Mouse (Mus musculus): ENCODE data around the gene Atoh1.
A peak's percentile ranks its signal among the peaks of the same experiment; 100 is the strongest.

Atoh1 gene

DNA sequence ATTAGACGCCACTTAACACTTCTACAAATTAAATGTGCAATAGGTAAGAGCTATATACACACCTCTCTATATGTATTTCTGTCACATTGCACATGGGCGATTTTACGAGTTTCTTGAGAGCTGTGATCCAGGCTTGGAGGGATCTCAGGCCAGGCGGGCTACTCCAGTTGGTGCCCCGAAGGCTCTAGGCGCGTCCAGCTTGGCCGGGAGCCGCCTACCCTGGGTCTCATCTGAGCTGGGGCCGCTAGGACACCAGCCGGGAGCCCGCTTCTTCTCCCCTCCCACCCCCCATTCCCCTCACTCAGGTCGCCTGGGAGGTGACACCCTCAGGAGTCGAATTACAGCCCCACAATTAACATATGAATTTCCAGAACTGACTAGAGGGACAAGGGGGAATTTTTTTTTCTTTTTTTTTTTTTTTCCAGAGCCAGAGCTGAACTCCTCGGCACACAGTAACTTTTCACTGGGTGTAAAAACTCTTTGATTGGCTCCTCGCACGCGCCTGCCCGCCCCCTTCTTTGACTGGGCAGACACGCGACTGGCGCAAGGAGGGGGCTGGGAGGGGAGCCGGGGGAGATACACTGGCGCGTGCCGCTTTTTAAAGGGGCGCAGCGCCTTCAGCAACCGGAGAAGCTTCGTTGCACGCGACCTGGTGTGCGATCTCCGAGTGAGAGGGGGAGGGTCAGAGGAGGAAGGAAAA is at the start of gene Atoh1:
TSS of gene Atoh1 (plus strand) at position 627 of the 700 bp plus-strand sequence.
- no peak for DNase-seq (ENCODE audit: low spot score in 2 of 2)

DNA sequence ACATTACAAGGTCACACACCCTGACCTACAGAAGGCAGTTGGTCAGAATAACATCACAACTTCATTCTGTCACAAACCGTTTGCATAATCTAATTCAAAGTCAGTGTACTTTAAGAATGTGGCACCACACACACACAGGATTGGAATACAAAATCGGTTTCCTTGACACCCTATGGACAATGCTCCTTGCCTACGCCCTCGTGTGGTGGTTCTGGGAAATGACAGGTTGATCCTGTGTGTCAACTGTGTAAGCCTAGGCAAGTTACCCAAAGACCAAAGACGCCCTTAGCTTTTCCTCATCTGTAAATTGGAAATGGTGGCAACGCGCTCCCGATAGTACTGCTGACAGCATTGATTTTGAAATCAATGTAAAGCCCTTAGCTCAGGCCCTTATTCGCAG is 45.0 kb upstream of the Atoh1 start:
- DNase-seq (ENCODE audit: low spot score in 2 of 2): peak; percentile 17 to 18

DNA sequence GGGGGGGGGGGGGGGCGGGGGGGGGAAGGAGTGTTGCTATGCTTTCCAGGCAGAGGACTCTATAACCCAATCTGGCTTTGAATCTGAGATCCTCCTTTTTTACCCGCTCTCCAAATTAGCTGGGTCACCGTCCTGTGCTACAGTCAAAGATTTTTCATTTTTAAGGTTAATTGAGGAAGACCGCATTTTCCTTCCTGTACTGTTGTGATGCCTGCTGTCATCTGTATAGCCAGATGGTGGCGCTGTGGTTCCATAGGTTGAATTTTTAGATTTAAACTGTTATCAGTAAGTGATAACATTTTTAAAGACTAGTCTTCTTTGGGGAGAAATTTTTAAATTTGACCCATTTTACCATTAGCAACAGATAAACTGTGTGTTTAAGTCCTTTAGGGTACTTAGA is 44.0 kb upstream of the Atoh1 start:
- DNase-seq (ENCODE audit: low spot score in 2 of 2): peak; percentile 34 to 45

DNA sequence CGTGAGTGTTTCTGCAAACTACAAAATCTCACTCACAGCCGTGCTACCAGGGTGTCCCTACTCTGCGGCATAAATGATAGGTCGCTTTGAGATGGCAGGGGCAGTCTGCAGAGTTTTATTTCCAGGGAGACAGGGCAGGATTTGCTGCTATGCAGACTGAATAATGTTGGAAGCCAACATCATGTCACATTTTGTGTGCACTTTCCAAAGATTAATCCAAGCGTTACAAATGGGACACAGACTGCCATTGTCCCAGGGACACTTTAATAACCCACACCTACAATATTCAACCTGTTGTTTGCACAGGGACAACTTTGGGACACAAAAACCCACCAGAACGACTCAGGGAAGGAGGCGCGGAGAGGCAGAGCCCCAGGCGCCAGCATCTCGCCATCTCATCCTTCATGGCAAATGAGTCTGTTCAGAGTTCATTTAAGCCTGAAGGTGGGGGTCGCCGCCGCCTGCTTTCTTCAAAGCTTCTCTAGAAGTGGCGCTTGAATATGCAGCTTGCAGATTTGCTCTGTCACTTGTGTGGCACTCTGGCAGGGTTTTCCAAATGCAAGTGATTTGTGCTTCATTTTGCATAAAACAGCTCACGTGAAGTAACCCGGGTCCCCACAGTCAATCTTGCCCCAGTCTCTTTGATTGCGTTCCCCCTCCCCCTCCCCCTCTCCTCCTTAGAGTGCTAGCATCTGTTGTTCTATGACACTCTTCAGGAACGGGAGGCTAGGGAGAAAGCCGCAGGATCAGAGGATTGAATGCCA is 40.6 kb upstream of the Atoh1 start:
- no peak for DNase-seq (ENCODE audit: low spot score in 2 of 2)

DNA sequence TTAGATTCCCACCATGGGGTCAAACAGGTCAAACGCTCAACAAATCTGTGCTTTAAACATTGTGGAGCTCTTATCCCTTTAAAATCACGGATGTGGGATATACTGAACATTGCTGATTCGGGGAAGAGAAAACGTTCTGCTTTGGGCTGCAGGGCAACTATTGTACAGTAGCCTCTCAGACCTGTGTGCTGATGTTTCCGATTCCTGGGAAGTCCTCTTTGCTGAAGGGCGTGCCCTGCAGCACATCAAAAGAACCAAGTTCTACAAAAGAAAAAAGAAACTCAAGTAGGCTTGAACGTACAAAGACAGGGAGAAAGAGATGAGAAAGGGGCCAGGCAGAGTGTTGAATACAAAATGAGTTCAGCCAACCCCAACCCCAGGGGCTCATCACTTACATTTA is 34.2 kb upstream of the Atoh1 start:
- DNase-seq (ENCODE audit: low spot score in 2 of 2): no peak

DNA sequence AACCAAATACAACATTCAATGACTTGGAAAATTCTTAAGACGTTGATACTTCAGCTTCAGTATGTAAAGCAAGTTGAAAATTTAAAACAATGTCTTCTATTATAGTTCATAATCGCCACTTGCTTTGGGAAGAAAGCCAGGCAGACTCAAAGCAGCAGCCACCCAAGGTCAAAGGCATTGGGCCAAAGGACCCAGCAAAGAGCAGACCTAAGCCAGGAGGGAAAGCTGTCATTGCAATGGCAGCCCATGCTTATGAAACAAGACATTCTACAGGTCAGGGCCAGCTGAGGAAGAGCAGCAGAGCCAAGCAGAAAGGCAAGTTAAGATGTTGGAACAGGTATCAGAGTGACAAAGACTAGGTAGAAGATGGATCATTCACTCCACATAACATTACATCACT is 25.3 kb upstream of the Atoh1 start:
- no peak for DNase-seq (ENCODE audit: low spot score in 2 of 2)

DNA sequence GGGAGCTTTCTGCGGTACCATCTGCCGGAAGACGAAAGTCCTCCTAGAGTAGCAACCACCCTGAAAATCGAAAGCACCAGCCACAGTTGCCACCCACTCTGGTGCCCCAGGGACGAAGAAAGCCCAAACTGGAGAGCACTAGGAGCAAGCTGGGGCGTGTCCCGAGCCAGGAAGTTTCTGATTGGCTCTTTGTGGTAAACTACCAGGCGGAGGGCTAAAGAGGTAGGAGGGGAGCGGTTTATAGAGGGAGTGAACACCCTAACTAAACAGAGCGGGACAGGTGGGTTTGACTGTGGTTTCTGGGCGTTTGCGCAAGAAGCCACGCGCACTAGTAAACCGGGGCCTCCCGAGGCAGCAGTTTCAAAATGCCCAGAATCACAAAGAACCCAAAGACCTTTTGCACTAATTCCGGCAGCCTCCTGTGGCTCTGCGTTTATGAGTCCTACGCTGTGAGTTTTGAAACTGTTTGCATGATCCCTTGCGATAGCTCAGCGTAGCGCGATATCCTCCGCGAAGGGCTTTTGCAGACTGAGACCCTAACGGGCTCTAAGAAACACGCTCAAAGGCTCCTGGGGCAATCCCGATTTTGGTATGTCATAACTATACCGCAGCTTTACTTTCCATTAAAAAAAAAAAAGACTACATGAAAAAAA is 1.0 kb upstream of the Atoh1 start:
- DNase-seq (ENCODE audit: low spot score in 2 of 2): no peak

DNA sequence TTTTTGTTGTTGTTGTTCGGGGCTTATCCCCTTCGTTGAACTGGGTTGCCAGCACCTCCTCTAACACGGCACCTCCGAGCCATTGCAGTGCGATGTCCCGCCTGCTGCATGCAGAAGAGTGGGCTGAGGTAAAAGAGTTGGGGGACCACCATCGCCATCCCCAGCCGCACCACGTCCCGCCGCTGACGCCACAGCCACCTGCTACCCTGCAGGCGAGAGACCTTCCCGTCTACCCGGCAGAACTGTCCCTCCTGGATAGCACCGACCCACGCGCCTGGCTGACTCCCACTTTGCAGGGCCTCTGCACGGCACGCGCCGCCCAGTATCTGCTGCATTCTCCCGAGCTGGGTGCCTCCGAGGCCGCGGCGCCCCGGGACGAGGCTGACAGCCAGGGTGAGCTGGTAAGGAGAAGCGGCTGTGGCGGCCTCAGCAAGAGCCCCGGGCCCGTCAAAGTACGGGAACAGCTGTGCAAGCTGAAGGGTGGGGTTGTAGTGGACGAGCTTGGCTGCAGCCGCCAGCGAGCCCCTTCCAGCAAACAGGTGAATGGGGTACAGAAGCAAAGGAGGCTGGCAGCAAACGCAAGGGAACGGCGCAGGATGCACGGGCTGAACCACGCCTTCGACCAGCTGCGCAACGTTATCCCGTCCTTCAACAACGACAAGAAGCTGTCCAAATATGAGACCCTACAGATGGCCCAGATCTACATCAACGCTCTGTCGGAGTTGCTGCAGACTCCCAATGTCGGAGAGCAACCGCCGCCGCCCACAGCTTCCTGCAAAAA is 496 bp downstream of the Atoh1 start:
- DNase-seq (ENCODE audit: low spot score in 2 of 2): peak in 1 of 2 experiments; percentile 6

DNA sequence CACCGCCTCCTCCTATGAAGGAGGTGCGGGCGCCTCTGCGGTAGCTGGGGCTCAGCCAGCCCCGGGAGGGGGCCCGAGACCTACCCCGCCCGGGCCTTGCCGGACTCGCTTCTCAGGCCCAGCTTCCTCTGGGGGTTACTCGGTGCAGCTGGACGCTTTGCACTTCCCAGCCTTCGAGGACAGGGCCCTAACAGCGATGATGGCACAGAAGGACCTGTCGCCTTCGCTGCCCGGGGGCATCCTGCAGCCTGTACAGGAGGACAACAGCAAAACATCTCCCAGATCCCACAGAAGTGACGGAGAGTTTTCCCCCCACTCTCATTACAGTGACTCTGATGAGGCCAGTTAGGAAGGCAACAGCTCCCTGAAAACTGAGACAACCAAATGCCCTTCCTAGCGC is 1.1 kb downstream of the Atoh1 start:
- DNase-seq (ENCODE audit: low spot score in 2 of 2): no peak

DNA sequence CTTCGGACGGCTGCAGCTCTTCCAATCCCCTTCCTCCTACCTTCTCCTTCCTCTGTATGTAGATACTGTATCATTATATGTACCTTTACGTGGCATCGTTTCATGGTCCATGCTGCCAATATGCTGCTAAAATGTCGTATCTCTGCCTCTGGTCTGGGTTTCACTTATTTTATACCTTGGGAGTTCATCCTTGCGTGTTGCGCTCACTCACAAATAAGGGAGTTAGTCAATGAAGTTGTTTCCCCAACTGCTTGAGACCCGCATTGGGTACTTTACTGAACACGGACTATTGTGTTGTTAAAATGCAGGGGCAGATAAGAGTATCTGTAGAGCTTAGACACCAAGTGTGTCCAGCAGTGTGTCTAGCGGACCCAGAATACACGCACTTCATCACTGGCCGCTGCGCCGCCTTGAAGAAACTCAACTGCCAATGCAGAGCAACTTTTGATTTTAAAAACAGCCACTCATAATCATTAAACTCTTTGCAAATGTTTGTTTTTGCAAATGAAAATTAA is 1.6 kb downstream of the Atoh1 start:
- DNase-seq (ENCODE audit: low spot score in 2 of 2): no peak

DNA sequence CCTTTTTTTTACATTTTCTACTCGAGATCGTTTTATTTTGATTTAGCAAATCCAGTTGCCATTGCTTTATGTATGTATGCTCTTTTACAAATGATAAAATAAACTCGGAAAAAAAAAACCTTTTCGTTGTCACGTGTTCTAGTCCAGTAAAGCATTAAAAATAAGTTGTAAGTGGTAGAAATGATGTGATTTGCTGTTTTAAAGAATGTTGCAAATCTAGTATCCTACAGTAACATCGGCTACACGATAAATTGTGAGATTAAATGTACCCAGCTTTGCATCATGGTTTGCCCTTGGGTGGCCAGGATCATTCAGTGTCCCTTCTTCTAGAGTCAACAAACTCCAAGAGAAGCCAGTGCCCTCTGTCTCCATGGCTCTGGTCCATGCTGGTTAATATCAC is 2.2 kb downstream of the Atoh1 start:
- DNase-seq (ENCODE audit: low spot score in 2 of 2): no peak

DNA sequence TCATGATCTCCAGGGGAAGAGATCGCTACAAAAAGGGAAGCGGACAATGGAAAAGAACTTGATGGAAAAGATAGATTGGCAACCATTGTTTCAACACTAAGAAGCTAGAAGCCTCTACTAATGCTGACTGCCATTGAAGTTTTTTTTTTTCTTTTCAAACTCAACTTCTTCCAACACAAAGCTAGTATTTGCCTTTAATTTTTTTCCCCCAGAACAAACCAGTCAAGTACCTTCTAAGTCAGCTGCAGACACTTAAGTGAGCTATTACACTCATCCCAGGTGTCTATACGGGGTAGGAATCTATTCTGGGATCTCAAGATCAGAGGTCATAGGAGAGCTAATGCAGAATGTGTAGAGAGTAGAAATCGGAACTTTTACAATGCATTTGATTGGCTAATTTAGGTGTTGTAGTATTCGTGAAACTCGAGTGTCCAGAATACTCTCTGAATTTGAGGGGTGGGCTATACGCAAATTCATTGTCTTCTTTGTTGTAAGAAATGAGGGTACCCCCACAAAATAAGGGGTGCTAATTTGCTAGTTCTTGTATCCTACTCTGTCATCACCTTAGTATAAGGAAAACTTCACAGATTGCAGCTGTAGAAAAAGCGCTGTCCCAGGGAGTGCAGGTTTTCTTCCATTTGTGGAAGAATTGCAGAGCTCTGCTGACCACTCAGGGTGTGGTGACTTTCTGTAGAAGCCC is 2.8 kb downstream of the Atoh1 start:
- no peak for DNase-seq (ENCODE audit: low spot score in 2 of 2)

DNA sequence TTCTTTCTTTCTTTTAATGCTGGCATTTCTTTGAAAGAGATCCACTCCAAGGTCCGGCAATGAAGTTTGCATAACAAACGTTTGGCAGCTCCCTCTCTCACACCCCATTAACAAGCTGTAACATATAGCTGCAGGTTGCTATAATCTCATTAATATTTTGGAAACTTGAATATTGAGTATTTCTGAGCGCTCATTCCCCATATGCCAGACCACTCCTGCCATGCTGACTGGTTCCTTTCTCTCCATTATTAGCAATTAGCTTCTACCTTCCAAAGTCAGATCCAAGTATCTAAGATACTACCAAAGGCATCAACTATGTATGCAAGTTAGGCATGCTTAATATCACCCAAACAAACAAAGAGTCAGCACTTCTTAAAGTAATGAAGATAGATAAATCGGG is 4.4 kb downstream of the Atoh1 start:
- DNase-seq (ENCODE audit: low spot score in 2 of 2): no peak

DNA sequence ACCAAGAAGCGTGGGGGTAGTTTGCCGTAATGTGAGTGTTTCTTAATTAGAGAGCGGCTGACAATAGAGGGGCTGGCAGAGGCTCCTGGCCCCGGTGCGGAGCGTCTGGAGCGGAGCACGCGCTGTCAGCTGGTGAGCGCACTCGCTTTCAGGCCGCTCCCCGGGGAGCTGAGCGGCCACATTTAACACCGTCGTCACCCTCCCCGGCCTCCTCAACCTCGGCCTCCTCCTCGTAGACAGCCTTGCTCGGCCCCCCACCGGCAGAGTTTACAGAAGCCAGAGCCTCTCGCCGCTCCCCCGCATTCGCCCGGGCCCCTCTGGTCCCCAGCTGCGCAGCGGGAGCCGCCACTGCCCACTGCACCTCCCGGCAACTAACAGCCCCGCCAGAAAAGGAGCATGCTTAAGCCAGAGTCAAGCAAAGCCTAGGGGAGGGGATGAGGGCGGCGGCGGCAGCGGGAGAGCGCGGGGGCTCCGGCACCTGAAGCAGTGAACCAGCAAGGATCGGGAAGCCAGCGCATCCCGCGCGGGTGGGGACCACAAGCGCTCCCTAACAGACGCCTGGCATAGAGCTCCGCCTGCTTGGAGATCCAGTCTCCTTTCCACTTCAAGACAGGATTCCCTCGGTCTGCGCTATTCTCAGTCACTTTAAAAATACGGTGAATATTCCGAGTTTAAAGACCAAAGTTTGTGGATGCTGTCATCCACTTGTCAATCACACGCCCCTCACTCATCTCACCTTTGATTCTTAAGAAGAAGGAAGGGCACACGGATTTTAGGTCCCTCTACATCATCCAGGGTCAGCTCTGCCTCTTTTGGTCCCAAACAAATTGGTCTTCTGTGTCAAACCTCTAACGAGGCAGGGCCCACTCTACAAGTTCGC is 5.8 kb downstream of the Atoh1 start:
- no peak for DNase-seq (ENCODE audit: low spot score in 2 of 2)

DNA sequence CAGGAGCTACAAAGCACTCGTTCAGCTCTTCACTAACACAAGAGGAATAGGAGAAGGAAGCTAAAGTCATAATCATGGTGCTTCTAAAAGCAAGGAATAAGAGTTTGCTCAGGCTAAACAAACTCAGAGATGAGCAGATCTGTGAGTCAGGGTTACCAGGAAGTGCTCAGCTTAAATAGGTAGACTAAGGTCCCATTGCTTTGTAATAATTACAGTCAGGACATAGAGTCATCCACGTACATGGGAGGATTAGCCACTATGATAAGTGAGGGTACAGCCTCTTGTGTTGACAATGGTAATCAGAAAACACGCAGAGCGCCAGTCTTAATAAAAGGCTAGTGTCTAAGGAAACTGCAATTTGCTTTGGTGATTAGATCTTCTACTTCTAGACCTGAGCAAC is 7.4 kb downstream of the Atoh1 start:
- DNase-seq (ENCODE audit: low spot score in 2 of 2): no peak

DNA sequence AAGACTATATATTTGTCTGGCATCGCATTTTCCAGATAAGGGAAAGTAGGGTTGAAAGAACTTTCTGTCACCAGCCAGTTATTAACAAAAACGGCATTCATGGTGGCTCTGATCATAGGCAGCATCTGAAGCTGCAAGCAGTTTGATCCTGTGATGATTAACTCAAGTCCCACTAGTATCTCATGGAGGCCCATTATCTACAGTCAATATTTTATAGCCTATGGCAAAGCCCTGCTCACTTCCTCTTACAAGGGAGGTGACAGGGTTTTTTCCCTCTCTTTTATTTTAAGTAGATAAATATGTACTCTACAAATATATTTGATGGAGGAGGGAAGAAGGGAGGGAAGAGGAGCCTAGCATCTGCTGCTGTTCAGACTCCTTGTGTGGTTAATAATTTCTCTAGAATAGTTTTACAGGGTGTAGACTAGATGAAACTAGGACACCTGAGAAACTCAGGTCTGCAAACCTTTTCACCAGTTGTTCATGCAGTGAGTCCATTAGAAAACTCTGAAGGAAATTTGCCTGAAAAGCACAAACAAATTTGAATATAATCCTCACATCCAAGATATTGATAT is 14.1 kb downstream of the Atoh1 start:
- no peak for DNase-seq (ENCODE audit: low spot score in 2 of 2)

DNA sequence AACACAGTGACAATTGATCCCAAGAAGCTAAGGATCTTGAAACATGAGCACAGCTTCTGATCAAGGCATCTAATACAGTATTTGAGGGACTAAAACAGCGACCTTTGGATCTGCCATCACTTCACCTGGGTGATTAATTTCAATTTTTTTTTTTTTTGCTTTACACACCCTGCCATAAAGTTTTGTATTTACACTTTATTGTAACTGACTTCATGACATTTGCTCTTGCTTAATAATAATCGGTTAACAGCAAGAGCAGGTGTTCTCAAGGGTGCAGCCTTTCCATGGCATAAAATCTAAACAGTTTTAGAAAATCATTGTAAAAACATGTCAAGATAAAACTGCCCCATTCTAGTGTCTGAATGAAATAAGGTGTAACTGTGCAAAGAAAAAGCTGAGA is 25.6 kb downstream of the Atoh1 start:
- no peak for DNase-seq (ENCODE audit: low spot score in 2 of 2)

DNA sequence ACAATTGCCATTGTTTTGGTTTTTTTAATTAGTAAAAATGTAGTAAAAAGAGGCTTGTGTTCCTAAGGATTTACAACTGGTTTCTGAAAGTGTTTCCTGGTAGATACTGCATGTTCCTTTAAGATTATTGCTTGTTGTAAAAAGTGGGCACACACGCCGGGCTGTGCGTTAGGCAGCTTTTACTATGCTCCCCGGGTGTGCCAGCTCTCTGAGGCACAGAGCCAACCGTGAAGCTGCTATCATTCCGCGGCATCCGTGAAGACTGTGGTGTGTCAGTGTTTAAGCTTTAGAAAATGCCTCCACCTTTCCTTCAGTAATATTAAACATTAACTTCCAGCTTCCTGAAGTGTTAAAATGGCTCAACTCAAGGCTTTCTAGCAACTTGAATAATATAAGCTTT is 35.0 kb downstream of the Atoh1 start:
- DNase-seq (ENCODE audit: low spot score in 2 of 2): no peak

DNA sequence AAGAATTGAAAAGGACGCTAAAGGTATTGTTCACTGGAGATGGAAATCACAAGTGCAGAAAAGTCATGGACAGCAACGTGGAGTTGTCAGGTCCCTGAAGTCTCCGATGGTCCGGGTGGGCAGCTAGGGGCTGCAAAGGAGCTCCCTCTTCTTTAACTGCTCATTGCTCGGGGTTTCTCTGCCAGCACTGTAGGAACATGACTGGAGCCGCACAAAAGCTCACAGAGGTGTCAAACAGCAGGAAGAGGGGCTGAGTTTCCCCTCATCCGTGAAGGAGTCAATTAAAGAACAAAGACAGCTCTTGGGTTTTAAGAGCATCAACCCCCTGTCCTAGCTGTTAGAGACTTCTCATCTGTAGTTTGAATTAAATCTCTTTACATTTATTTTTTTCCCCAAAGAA is 44.5 kb downstream of the Atoh1 start:
- DNase-seq (ENCODE audit: low spot score in 2 of 2): no peak

Measured in frontal cortex, postnatal 25 days (tissue).